Mouse (Mus musculus) ZHBTc4 (cell line): Measurements from ENCODE around the gene Eef1akmt1.

Experiments used
- DNase-seq: peaks from one replicate; pipeline ENCODE4 v3.0.0-alpha.2; 2011; ENCODE audit warnings: low read depth, low spot score

Eef1akmt1 gene

GRCm38 (mm10) chr14:57547062-57547461, 24.4 kb downstream of the Eef1akmt1 start:
- DNase-seq: no peak

DNA sequence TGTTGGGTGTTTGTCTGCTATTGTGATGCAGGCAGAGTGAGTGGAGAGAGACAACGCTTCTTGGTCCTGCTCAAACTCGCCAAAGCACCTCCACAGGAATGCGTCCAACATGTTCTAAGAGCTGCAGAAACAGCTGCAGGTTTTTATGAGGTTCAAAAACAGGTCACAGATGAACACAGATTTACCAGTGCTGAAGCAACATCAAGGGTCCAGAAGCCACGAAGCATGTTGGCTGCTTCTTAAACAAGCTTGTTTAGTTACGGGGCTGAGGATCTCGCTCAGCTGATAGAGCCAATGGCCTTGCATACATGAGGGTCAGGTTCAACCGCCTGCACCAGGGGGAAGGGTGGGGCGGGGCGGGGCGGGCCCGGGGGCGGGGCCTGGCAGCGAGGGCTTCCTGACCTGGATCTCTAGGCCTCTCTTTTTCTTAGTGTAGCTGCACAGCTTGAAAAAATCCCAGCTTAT, 24.8 kb downstream of the Eef1akmt1 start:
- peak; percentile 46 for DNase-seq

- DNase-seq: no peak
Observed at GRCm38 (mm10) chr14:57546131-57546530, 25.3 kb downstream of the Eef1akmt1 start.

DNA sequence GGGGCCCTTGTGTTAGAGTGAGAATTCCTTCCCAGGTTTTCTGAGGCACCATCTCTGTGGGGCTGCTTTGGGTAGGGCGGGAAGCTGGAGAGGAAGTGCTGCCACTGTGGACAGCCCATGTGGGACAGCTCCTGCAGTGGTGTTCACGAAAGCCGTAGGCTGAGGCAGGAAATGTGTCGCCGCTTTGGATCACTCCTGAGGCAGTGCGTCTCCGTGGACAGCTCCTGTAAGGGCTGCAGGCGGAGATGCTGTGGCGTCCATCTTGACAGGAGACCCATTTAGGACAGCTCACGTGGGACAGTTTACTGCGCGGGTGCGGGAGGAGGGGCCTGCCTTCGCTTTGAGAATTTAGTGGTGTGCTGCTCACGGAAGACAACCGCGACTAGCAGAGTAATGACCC, 25.9 kb downstream of the Eef1akmt1 start:
- peak; percentile 47 for DNase-seq

DNA sequence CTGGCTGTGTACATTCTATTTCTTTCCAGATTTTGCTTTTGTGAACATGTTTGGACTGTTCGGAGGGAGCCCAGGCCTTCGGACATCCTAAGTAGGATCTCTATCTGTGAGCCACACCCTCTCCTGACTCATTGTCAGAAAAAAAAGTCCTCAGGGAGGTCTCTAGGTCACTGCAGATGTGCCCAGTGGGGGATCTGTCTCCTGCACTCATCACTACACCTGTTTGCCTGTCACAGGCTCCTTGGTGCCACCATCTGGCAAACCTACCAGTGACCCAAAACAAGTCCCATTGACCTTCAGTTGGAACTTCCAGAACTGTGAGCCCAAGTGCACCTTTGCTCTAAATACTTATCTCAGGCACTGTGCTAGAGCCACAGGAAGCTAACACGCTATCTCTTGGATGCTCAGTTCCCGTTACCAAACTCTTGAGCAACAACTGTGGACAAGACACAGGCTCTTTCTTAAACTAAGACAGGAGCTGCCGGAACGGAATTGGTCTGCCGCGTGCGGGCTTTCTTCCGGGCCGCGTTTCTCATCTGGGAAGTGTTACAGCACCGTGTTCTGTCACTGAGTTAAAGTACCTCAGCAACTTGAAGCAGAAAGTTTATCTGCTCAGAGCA, 27.9 kb downstream of the Eef1akmt1 start:
- DNase-seq: no peak

DNA sequence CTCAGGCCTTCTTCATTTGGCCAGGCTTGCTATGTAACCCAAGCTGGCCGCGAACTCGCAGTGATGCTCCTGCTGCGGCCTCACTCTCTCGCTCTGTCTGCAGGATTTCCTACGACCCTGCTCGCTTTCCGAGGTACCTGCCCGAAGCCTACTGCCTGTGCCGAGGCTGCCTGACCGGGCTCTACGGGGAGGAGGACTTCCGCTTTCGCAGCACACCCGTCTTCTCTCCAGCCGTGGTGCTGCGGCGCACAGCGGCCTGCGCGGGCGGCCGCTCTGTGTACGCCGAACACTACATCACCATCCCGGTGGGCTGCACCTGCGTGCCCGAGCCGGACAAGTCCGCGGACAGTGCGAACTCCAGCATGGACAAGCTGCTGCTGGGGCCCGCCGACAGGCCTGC, 29.2 kb downstream of the Eef1akmt1 start:
- DNase-seq: peak; percentile 65

- no peak for DNase-seq
Observed at GRCm38 (mm10) chr14:57540683-57541082, 30.7 kb downstream of the Eef1akmt1 start.

DNA sequence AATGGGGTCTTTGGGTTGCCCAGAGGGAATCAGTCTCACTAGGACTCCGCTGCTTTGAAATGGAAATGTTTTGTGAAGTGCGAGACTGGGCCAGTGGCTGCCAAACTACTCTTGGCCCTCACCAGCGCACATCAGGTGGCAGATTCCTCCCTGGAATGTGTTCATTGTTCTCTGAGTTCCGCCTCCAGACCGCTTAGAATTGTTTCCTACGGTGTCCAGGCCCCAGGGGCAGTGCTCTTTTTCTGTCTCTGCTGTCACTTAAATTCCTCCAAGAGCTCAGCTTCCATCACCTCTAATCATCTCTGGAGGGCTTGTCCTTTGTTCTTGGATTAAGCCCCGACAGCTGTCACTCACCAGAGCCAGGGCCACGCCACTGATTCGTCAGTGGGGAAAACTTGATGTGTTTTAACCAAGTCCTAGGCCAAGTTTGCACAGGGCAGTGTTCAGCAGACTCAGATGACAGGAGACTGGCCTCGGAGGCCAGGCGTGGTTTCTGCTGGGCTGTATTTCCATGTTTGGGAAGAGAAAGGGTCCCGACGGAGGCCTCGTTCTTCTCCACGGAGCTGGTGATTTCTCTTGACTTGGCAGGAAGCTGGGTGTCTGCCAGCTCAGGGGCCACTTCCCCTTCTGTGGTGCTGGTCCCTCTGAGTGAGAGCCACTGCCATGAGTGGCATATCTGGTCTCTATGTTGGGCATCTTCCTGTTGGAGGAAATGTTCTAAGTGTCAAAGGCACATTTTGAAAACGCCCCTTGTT, 34.0 kb downstream of the Eef1akmt1 start:
- peak; percentile 89 for DNase-seq

GRCm38 (mm10) chr14:57536820-57537219, 34.6 kb downstream of the Eef1akmt1 start:
- DNase-seq: no peak

- no peak for DNase-seq
Observed at GRCm38 (mm10) chr14:57535646-57536045, 35.8 kb downstream of the Eef1akmt1 start.

GRCm38 (mm10) chr14:57534961-57535360, 36.5 kb downstream of the Eef1akmt1 start:
- DNase-seq: no peak

DNA sequence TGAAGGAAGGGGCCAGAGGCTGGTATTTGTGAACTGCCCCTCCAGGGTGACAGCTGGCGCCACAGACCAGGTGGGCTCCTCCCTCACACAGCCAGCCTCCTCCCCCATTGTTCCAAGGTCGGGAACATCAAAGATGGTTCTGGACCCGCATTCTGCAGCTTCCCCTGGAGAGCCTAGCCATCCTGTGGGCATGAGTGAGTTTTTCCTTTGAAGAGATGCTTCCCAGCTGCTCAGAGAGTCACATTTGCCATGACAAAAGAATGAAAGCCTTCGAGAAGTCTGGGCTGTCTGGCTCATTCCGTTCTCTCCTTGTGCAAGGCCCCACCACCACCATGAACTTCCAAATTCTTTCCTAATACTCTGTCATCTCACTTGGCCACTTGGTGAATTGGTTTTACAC, 37.1 kb downstream of the Eef1akmt1 start:
- peak; percentile 80 for DNase-seq

DNA sequence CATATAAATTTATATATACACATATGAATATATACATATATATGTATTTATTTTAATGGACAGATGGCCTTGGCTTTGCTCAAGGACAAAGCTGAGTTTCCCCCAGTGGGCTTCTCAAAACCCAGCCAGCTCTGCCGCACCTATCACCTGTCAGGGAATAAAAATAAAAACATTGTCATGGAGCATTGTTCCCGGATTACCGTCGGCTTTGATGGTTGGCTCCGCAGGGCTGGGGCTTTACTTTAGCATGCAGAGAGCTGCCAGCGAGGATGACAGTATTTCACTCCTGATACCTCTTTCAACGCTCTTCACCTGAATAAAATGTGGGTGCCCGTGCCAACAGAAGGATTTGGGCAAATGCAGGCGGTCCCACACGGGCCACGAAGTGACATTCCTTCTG, 37.6 kb downstream of the Eef1akmt1 start:
- no peak for DNase-seq

GRCm38 (mm10) chr14:57533214-57533613, 38.2 kb downstream of the Eef1akmt1 start:
- peak; percentile 71 for DNase-seq

GRCm38 (mm10) chr14:57532577-57532976, 38.8 kb downstream of the Eef1akmt1 start:
- no peak for DNase-seq

DNA sequence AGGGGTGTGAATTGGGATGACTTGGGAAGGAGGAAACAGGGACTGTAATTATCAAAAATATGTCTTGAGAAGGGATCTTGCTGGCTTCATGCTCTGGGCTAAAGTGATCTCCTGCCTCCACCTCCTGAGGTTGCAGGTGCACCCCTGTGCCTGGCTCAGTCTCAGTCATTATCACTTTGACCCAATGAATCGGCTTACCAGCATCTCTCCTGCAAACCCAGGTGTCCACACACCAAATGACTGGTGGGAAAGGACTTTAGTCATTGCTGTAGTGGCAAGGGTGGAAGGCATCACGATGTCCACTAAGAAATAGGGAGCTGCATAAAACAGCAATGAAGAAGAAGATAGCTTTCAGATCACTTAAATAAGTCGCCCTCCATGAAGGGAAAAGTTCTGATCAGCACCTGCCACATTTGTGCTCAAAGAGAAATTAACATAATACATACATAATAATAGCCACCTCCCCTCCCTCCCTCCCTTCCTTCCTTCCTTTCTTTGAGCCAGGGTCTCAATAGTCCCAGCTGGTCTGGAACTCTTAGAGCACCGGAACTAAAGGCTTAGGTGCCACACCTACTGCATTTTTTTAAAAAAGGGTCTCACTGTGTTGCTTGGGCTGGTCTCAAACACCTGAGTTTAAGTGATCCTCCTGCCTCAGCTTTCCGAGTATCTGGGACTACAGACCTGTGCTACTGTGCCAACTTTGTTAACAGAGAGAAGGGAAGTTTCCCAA, 41.5 kb downstream of the Eef1akmt1 start:
- DNase-seq: peak; percentile 53

DNA sequence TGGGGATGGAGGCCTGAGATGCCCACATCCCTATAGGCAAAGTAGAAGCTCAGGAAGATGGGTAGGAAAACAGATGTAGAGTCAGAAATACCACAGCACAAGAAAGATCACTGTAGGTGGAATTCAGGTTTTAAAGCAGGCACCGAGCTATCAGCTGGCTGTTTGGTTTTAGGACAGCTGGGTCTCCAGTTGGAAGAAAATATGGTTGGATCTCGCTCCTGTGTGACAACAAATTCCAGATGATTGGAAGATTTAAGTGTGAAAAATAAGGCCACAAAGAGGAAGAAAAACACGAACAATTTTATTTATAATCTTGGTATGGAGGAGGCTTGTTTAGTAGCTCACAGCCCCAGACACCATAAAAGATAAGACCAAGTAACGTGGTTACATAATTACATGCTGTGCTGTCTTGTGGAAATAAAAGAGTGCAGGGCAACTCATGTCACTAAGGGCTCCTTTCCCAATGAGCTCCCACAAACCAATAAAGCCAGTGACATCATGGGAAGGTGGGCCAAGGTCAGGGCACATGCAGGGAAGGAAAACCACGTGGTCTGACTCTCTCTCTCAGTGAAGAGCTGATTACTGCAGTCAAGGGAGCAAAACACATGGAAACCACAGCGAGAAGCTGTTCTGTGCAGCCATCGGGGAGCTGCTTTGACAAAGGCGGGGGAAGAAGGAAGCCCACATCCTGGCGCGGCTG, 42.2 kb downstream of the Eef1akmt1 start:
- DNase-seq: peak; percentile 57

DNA sequence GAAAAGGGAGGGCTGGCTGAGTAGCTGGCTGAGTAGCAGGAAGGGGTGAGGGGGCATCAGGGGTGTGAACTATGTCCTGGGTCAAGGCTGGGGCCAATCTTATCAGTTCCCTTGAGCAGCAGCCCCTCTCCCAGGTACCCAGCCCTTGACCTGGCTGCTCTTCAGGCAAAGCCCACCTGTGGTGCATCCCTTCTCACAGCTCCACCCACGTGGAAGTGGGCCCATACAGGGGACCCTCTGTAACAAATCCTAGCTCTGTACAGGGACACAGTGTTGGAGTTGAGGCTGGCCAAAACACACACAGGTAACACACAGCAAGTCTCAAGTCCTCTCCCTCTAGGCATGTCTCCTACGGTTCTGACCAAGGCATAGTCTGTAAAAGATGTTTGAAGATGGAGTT, 43.8 kb downstream of the Eef1akmt1 start:
- DNase-seq: no peak

GRCm38 (mm10) chr14:57527122-57527521, 44.3 kb downstream of the Eef1akmt1 start:
- no peak for DNase-seq

GRCm38 (mm10) chr14:57526050-57526623, 45.3 kb downstream of the Eef1akmt1 start:
- DNase-seq: no peak

- peak; percentile 73 for DNase-seq
Observed at GRCm38 (mm10) chr14:57525388-57526049, 45.9 kb downstream of the Eef1akmt1 start.
